Mouse (Mus musculus) limb, embryonic 13.5 days (tissue): ENCODE measurements around the gene Ddx39b. TPM values are rescaled to one million over a fixed set of nuclear protein-coding genes. Genes with fewer than 3 reads are reported as not detected.
"Not testable (repeated sequence)": the region's sequence is repeated elsewhere in the genome, so short reads cannot be mapped to it uniquely, and the experiment has no call there.

ENCODE experiments used
- ATAC-seq: fragments of 200-750 bp; cut with Nextera tagmentation; 2 replicates; pipeline ENCODE4 v1.8.0; 2017; ENCODE audit warnings: low read depth, moderate number of reproducible peaks, moderate TSS enrichment; ENCODE audit not compliant: low FRiP score
- H3K27ac ChIP-seq: fragments of 300-500 bp; sonication (generic); 2 replicates; pipeline ENCODE4 v1.5.1; 2015; ENCODE audit warnings: inconsistent platforms, mild to moderate bottlenecking, moderate library complexity
- H3K27me3 ChIP-seq: fragments of 300-500 bp; sonication (generic); 2 replicates; pipeline ENCODE4 v1.6.1; 2015; ENCODE audit warnings: mild to moderate bottlenecking, inconsistent platforms
- H3K36me3 ChIP-seq: fragments of 300-500 bp; sonication (generic); 2 replicates; pipeline ENCODE4 v1.6.1; 2015; ENCODE audit warnings: inconsistent platforms, mild to moderate bottlenecking, moderate library complexity
- H3K4me1 ChIP-seq: fragments of 300-500 bp; sonication (generic); 2 replicates; pipeline ENCODE4 v1.6.1; 2015; ENCODE audit warnings: inconsistent platforms
- H3K4me2 ChIP-seq: fragments of 300-500 bp; sonication (generic); replicated peaks from 2 replicates; pipeline ENCODE4 v1.6.1; 2015; ENCODE audit warnings: inconsistent platforms, mild to moderate bottlenecking, moderate library complexity
- H3K4me3 ChIP-seq: fragments of 300-500 bp; sonication (generic); 2 replicates; pipeline ENCODE4 v1.5.1; 2015; ENCODE audit warnings: moderate library complexity, mild to moderate bottlenecking, inconsistent platforms
- H3K9ac ChIP-seq: fragments of 300-500 bp; sonication (generic); 2 replicates; pipeline ENCODE4 v1.6.1; 2015; ENCODE audit warnings: mild to moderate bottlenecking, inconsistent platforms
- H3K9me3 ChIP-seq: fragments of 300-500 bp; sonication (generic); 2 replicates; pipeline ENCODE4 v1.6.1; 2016; ENCODE audit warnings: inconsistent platforms
- WGBS: fragments of 180-500 bp; shearing (Covaris S2); methylation state at CpG from one replicate; pipeline ENCODE4 v1.1.7; 2015; 5-methylcytosine and 5-hydroxymethylcytosine counted together
- microRNA-seq: library from miRNA; unstranded; fragments of <30 nt; microRNA quantifications from one replicate; pipeline ENCODE4, GENCODE M21; 2016
- polyA plus RNA-seq: library from polyadenylated mRNA; unstranded; fragments of >200 nt; fragmentation: Nextera tagmentation; extraction: Ambion mirVana; gene quantifications from 2 replicates; pipeline ENCODE4 v1.2.1, GENCODE M21; 2015

Gene Ddx39b
- polyA plus RNA-seq, 1 experiment from 2014 or later, result 552 TPM

GRCm38 (mm10) chr17:35278957-35279688 is 37.6 kb downstream of the Ddx39b start:
- no peak overlapping the region for H3K9ac ChIP-seq
- H3K4me1 ChIP-seq, result no peaks in the 10 kb centered on the region
- no peak for ATAC-seq
- H3K27me3 ChIP-seq, result peaks cover 39% of the 10 kb centered on the region
- no peaks in the 10 kb centered on the region for H3K9me3 ChIP-seq
- H3K36me3 ChIP-seq, result no peaks in the 10 kb centered on the region
- no peak overlapping the region for H3K4me2 ChIP-seq
- H3K27ac ChIP-seq, result no peak overlapping the region
- 86% methylated on average over 13 of the region's 13 CpGs for WGBS
- H3K4me3 ChIP-seq, result no peak overlapping the region

- Histone ChIP-seq H3K27ac (no peak overlapping the region), H3K9me3 (no peaks in the 10 kb centered on the region), H3K27me3 (peaks cover 38% of the 10 kb centered on the region), H3K9ac (no peak overlapping the region), H3K36me3 (no peaks in the 10 kb centered on the region), H3K4me2 (no peak overlapping the region), H3K4me1 (no peaks in the 10 kb centered on the region), H3K4me3 (no peak overlapping the region)
- ATAC-seq, result no peak
- 70% methylated on average over 3 of the region's 3 CpGs for WGBS
These were observed 38.7 kb downstream of the Ddx39b start for GRCm38 (mm10) chr17:35280276-35280675.

GRCm38 (mm10) chr17:35285431-35285830 is 43.9 kb downstream of the Ddx39b start:
- no peaks in the 10 kb centered on the region for H3K36me3 ChIP-seq
- no peak overlapping the region for H3K4me3 ChIP-seq
- ATAC-seq, result no peak
- no peak overlapping the region for H3K27ac ChIP-seq
- no peaks in the 10 kb centered on the region for H3K9me3 ChIP-seq
- H3K4me2 ChIP-seq, result no peak overlapping the region
- H3K9ac ChIP-seq, result no peak overlapping the region
- no peaks in the 10 kb centered on the region for H3K4me1 ChIP-seq
- peaks cover 9% of the 10 kb centered on the region for H3K27me3 ChIP-seq

- not testable (repeated sequence) for H3K27me3 ChIP-seq, H3K9me3 ChIP-seq, H3K4me2 ChIP-seq, H3K4me3 ChIP-seq, H3K27ac ChIP-seq, H3K4me1 ChIP-seq, ATAC-seq, H3K36me3 ChIP-seq, H3K9ac ChIP-seq
- under 1% methylated on average over 5 of the region's 5 CpGs for WGBS
These were observed 54.2 kb downstream of the Ddx39b start for GRCm38 (mm10) chr17:35295796-35296195.

GRCm38 (mm10) chr17:35300261-35300945 is 58.9 kb downstream of the Ddx39b start:
- not testable (repeated sequence) for H3K4me1 ChIP-seq, H3K27me3 ChIP-seq, H3K27ac ChIP-seq, H3K9me3 ChIP-seq, H3K4me3 ChIP-seq, H3K9ac ChIP-seq, H3K4me2 ChIP-seq, ATAC-seq, H3K36me3 ChIP-seq
- WGBS, result 83% methylated on average over 7 of the region's 7 CpGs

GRCm38 (mm10) chr17:35301645-35302258 is 60.2 kb downstream of the Ddx39b start:
- WGBS, result 25% methylated on average over 13 of the region's 13 CpGs
- H3K4me1 ChIP-seq, result no peaks in the 10 kb centered on the region
- H3K27ac ChIP-seq, result no peak overlapping the region
- no peak overlapping the region for H3K9ac ChIP-seq
- no peak overlapping the region for H3K4me3 ChIP-seq
- H3K36me3 ChIP-seq, result no peaks in the 10 kb centered on the region
- H3K9me3 ChIP-seq, result no peaks in the 10 kb centered on the region; the same call in 1 of the 2 replicates
- no peak overlapping the region for H3K4me2 ChIP-seq
- ATAC-seq, result peak; percentile 44; the same call in 1 of the 2 replicates
- H3K27me3 ChIP-seq, result peaks cover 7% of the 10 kb centered on the region; the same call in 1 of the 2 replicates

- Histone ChIP-seq H3K9me3 (no peaks in the 10 kb centered on the region; the same call in 1 of the 2 replicates), H3K9ac (no peak overlapping the region), H3K4me3 (no peak overlapping the region), H3K27me3 (peaks cover 9% of the 10 kb centered on the region; the same call in 1 of the 2 replicates), H3K36me3 (no peaks in the 10 kb centered on the region), H3K4me2 (no peak overlapping the region), H3K27ac (no peak overlapping the region), H3K4me1 (no peaks in the 10 kb centered on the region)
- 78% methylated on average over 2 of the region's 2 CpGs for WGBS
- ATAC-seq, result no peak
These were observed 61.7 kb downstream of the Ddx39b start for GRCm38 (mm10) chr17:35303271-35303670.

Small RNAs within 50 kb of the gene (microRNA-seq; reads per million reads assigned to microRNA genes)
- gene Mir6973a (not detected), gene Mir6974 (not detected), gene Mir6975 (2.1 reads per million, percentile 5 among the genes with 10 or more reads in this experiment), gene Mir8094 (0.52 reads per million)

Other genes starting within 250 kb of the Ddx39b start
- gene Vars, start 240.8 kb upstream of the Ddx39b start, polyA plus RNA-seq, result 102 and 110 TPM in 2 replicates
- 0.17 TPM in 2 replicates for gene Vwa7, start 225.2 kb upstream of the Ddx39b start, polyA plus RNA-seq
- gene Sapcd1, start 213.7 kb upstream of the Ddx39b start, polyA plus RNA-seq, result 7.2 and 8.2 TPM in 2 replicates
- 2.6 and 4.6 TPM in 2 replicates for gene Msh5, start 195.0 kb upstream of the Ddx39b start, polyA plus RNA-seq
- 247 and 266 TPM in 2 replicates for gene Clic1, start 191.8 kb upstream of the Ddx39b start, polyA plus RNA-seq
- gene Ddah2, start 182.7 kb upstream of the Ddx39b start, polyA plus RNA-seq, result 423 and 428 TPM in 2 replicates
- gene Ly6g6c, start 176.4 kb upstream of the Ddx39b start, polyA plus RNA-seq, result 0.15 TPM in 1 of 2 replicates, not detected in the other
- gene Mpig6b, start 175.6 kb upstream of the Ddx39b start, polyA plus RNA-seq, result 0.29 and 0.71 TPM in 2 replicates
- gene Ly6g6e, start 164.8 kb upstream of the Ddx39b start, polyA plus RNA-seq, result 2.0 and 3.4 TPM in 2 replicates
- gene Ly6g6d, start 163.7 kb upstream of the Ddx39b start, polyA plus RNA-seq, result 0.57 and 0.65 TPM in 2 replicates
- 0.17 and 0.28 TPM in 2 replicates for gene Ly6g6f, start 156.1 kb upstream of the Ddx39b start, polyA plus RNA-seq
- 93.1 and 94.9 TPM in 2 replicates for gene Abhd16a, start 152.5 kb upstream of the Ddx39b start, polyA plus RNA-seq
- not detected in 2 replicates for gene Ly6g5c, start 133.5 kb upstream of the Ddx39b start, polyA plus RNA-seq
- 0.91 and 1.1 TPM in 2 replicates for gene Ly6g5b, start 126.3 kb upstream of the Ddx39b start, polyA plus RNA-seq
- gene Gpank1, start 120.3 kb upstream of the Ddx39b start, polyA plus RNA-seq, result 21.3 and 21.9 TPM in 2 replicates
- 279 and 284 TPM in 2 replicates for gene Csnk2b, start 119.7 kb upstream of the Ddx39b start, polyA plus RNA-seq
- gene D17H6S53E, start 115.4 kb upstream of the Ddx39b start, polyA plus RNA-seq, result 11.7 and 13.4 TPM in 2 replicates
- gene Apom, start 109.7 kb upstream of the Ddx39b start, polyA plus RNA-seq, result 3.2 TPM in 1 of 2 replicates, not detected in the other
- 66.7 and 67.2 TPM in 2 replicates for gene Bag6, start 106.6 kb upstream of the Ddx39b start, polyA plus RNA-seq
- 217 and 227 TPM in 2 replicates for gene Prrc2a, start 76.8 kb upstream of the Ddx39b start, polyA plus RNA-seq
- gene Aif1, start 65.7 kb upstream of the Ddx39b start, polyA plus RNA-seq, result 9.0 and 10.2 TPM in 2 replicates
- gene Lst1, start 53.3 kb upstream of the Ddx39b start, polyA plus RNA-seq, result 10.1 and 12.1 TPM in 2 replicates
- 0.99 and 1.3 TPM in 2 replicates for gene Ltb, start 47.3 kb upstream of the Ddx39b start, polyA plus RNA-seq
- gene Tnf, start 39.7 kb upstream of the Ddx39b start, polyA plus RNA-seq, result 0.27 and 0.36 TPM in 2 replicates
- gene Lta, start 36.4 kb upstream of the Ddx39b start, polyA plus RNA-seq, result not detected in 2 replicates
- gene Gm16181, start 20.9 kb upstream of the Ddx39b start, polyA plus RNA-seq, result 0.40 and 0.60 TPM in 2 replicates
- gene Atp6v1g2, start 8.1 kb upstream of the Ddx39b start, polyA plus RNA-seq, result 4.2 and 5.3 TPM in 2 replicates
- gene Nfkbil1, start 6.0 kb upstream of the Ddx39b start, polyA plus RNA-seq, result 11.3 and 12.2 TPM in 2 replicates
- 29.1 and 30.8 TPM in 2 replicates for gene H2-D1, start 21.0 kb downstream of the Ddx39b start, polyA plus RNA-seq
- 0.09 and 0.31 TPM in 2 replicates for gene H2-Q1, start 78.7 kb downstream of the Ddx39b start, polyA plus RNA-seq
- 0.69 and 0.89 TPM in 2 replicates for gene H2-Q2, start 100.5 kb downstream of the Ddx39b start, polyA plus RNA-seq
- 4.6 and 5.1 TPM in 2 replicates for gene H2-Q4, start 137.9 kb downstream of the Ddx39b start, polyA plus RNA-seq
- gene H2-Q6, start 183.1 kb downstream of the Ddx39b start, polyA plus RNA-seq, result 1.0 and 1.6 TPM in 2 replicates
- 9.4 TPM in 2 replicates for gene H2-Q7, start 197.4 kb downstream of the Ddx39b start, polyA plus RNA-seq
- gene H2-Q10, start 228.3 kb downstream of the Ddx39b start, polyA plus RNA-seq, result 0.32 and 1.1 TPM in 2 replicates